8 mouse cellular contexts compared by ENCODE assay signal in the genomic region with DNA sequence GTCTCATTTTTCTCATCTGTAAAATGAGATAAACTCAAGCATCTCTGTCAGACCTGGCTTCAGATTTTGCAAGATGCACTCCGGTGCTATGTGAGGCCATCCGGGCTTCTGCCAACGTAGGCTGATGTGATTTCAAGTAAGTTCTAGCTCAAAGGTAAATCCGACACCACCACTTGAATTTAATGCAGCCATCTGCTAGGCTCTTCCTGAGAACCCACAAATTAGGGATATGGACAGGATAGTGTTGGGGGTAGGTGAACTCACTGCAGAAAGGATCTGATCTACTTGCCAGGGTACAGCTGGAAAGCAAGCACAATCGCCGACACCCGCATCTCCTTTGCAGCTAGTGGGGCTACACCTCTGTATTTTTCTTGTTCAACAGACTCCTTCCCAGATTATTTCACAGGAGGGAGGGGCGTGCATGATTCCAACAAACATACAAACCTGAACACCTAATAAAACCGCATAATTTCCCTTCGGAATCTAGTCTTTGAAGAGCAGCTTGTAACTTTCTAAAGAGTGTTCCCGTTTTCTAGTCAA. TPM values are rescaled to one million over a fixed set of nuclear protein-coding genes. Genes with fewer than 3 reads are reported as not detected.
DNase-seq lines count a peak whose midpoint lies in the region; ATAC-seq lines count a peak whose summit lies in the region.

No protein-coding gene starts in this region.

- H3K4me3 ChIP-seq in kidney, embryonic 16.5 days (ENCODE audit: low read length), result peak overlapping the region; percentile 88
- H3K4me3 ChIP-seq in hindbrain, embryonic 13.5 days, result peak overlapping the region; percentile 80
- H3K4me3 ChIP-seq in midbrain, embryonic 13.5 days (replicated peaks), result peak overlapping the region; percentile 89

- H3K27me3 ChIP-seq in kidney, embryonic 16.5 days (ENCODE audit: insufficient read depth, low read length), result no peaks in the 10 kb centered on the region
- H3K27me3 ChIP-seq in hindbrain, embryonic 13.5 days, result no peaks in the 10 kb centered on the region
- no peaks in the 10 kb centered on the region for H3K27me3 ChIP-seq in midbrain, embryonic 13.5 days

- peaks cover 24% of the 10 kb centered on the region for H3K36me3 ChIP-seq in kidney, embryonic 16.5 days (ENCODE audit: insufficient read depth, low read length)
- H3K36me3 ChIP-seq in hindbrain, embryonic 13.5 days, result peaks cover 23% of the 10 kb centered on the region
- peaks cover 24% of the 10 kb centered on the region for H3K36me3 ChIP-seq in midbrain, embryonic 13.5 days

- peaks cover 13% of the 10 kb centered on the region for H3K4me1 ChIP-seq in kidney, embryonic 16.5 days (ENCODE audit: insufficient read depth, low read length)
- peaks cover 21% of the 10 kb centered on the region for H3K4me1 ChIP-seq in hindbrain, embryonic 13.5 days (replicated peaks)
- peaks cover 30% of the 10 kb centered on the region for H3K4me1 ChIP-seq in midbrain, embryonic 13.5 days (replicated peaks)

- WGBS in kidney, embryonic 16.5 days, result 5% methylated on average over 11 of the region's 11 CpGs
- WGBS in hindbrain, embryonic 13.5 days, result 13% methylated on average over 11 of the region's 11 CpGs
- 7% methylated on average over 11 of the region's 11 CpGs for WGBS in midbrain, embryonic 13.5 days

- H3K9ac ChIP-seq in kidney, embryonic 16.5 days (replicated peaks; ENCODE audit: low read length), result peak overlapping the region; percentile 97
- H3K9ac ChIP-seq in hindbrain, embryonic 13.5 days, result peak overlapping the region; percentile 94
- H3K9ac ChIP-seq in midbrain, embryonic 13.5 days (replicated peaks), result peak overlapping the region; percentile 90

- peak overlapping the region; percentile 87; the same call in 1 of the 2 replicates for H3K27ac ChIP-seq in kidney, embryonic 16.5 days (ENCODE audit: low read length)
- H3K27ac ChIP-seq in hindbrain, embryonic 13.5 days, result peak overlapping the region; percentile 86
- H3K27ac ChIP-seq in midbrain, embryonic 13.5 days, result peak overlapping the region; percentile 79; the same call in 1 of the 2 replicates

- H3K4me2 ChIP-seq in kidney, embryonic 16.5 days (replicated peaks; ENCODE audit: low read depth, low read length), result peak overlapping the region; percentile 89
- peak overlapping the region; percentile 71 for H3K4me2 ChIP-seq in hindbrain, embryonic 13.5 days
- H3K4me2 ChIP-seq in midbrain, embryonic 13.5 days (replicated peaks), result peak overlapping the region; percentile 66

- no peak for DNase-seq in kidney, postnatal 25 days
- peak; percentile 19 for DNase-seq in c-Kit-positive CD71-positive TER-119-positive erythroid progenitor cells, embryonic 14.5 days (ENCODE audit: low spot score)
- DNase-seq in urinary bladder, postnatal 14 days (ENCODE audit: low spot score), result no peak
- DNase-seq in cerebellum, adult 9-10 months, result no peak

- ATAC-seq in kidney, embryonic 16.5 days (ENCODE audit: low FRiP score, low TSS enrichment), result peak; percentile 25
- ATAC-seq in hindbrain, embryonic 13.5 days (ENCODE audit: low FRiP score), result peak; percentile 47
- peak; percentile 63 for ATAC-seq in midbrain, embryonic 13.5 days
- ATAC-seq in granulocyte monocyte progenitor cell, adult 5-6 weeks (replicated peaks; ENCODE audit: poor library complexity, severe bottlenecking), result no peak

- H3K9me3 ChIP-seq in kidney, embryonic 16.5 days (ENCODE audit: low read length), result no peaks in the 10 kb centered on the region
- H3K9me3 ChIP-seq in hindbrain, embryonic 13.5 days, result no peaks in the 10 kb centered on the region
- H3K9me3 ChIP-seq in midbrain, embryonic 13.5 days, result no peaks in the 10 kb centered on the region

RNA-seq across cellular contexts. Expression of gene Ssrp1, which starts 0.5 kb away (rescaled TPM):
- polyA plus RNA-seq in kidney, embryonic 16.5 days (2015; fragmentation: Nextera tagmentation; extraction: Ambion mirVana), result 316 and 329 TPM in 2 replicates
- polyA plus RNA-seq in hindbrain, embryonic 13.5 days (2015; fragmentation: Nextera tagmentation; extraction: Ambion mirVana), result 190 and 199 TPM in 2 replicates
- polyA plus RNA-seq in midbrain, embryonic 13.5 days (2015; fragmentation: Nextera tagmentation; extraction: Ambion mirVana), result 221 and 223 TPM in 2 replicates
- total RNA-seq in granulocyte monocyte progenitor cell, adult 5-6 weeks (2014; fragmentation: Nextera tagmentation), result 229 and 255 TPM in 2 replicates
- 454 and 456 TPM in 2 replicates for total RNA-seq in granulocyte monocyte progenitor cell, adult 5-6 weeks (2017)

RNA-seq across cellular contexts. Expression of gene P2rx3, which starts 0.7 kb away (rescaled TPM):
- 0.56 and 1.3 TPM in 2 replicates for polyA plus RNA-seq in kidney, embryonic 16.5 days (2015; fragmentation: Nextera tagmentation; extraction: Ambion mirVana)
- 19.3 and 20.3 TPM in 2 replicates for polyA plus RNA-seq in hindbrain, embryonic 13.5 days (2015; fragmentation: Nextera tagmentation; extraction: Ambion mirVana)
- polyA plus RNA-seq in midbrain, embryonic 13.5 days (2015; fragmentation: Nextera tagmentation; extraction: Ambion mirVana), result 2.5 and 3.0 TPM in 2 replicates
- 0.68 and 0.92 TPM in 2 replicates for total RNA-seq in granulocyte monocyte progenitor cell, adult 5-6 weeks (2014; fragmentation: Nextera tagmentation)
- total RNA-seq in granulocyte monocyte progenitor cell, adult 5-6 weeks (2017), result 0.10 and 0.52 TPM in 2 replicates

RNA-seq across cellular contexts. Expression of gene Tnks1bp1, which starts 11.2 kb away (rescaled TPM):
- 34.2 and 40.6 TPM in 2 replicates for polyA plus RNA-seq in kidney, embryonic 16.5 days (2015; fragmentation: Nextera tagmentation; extraction: Ambion mirVana)
- polyA plus RNA-seq in hindbrain, embryonic 13.5 days (2015; fragmentation: Nextera tagmentation; extraction: Ambion mirVana), result 27.2 and 30.2 TPM in 2 replicates
- polyA plus RNA-seq in midbrain, embryonic 13.5 days (2015; fragmentation: Nextera tagmentation; extraction: Ambion mirVana), result 27.1 and 30.9 TPM in 2 replicates
- 0.47 and 1.4 TPM in 2 replicates for total RNA-seq in granulocyte monocyte progenitor cell, adult 5-6 weeks (2014; fragmentation: Nextera tagmentation)
- 2.2 and 4.9 TPM in 2 replicates for total RNA-seq in granulocyte monocyte progenitor cell, adult 5-6 weeks (2017)

RNA-seq across cellular contexts. Expression of gene Prg3, which starts 48.6 kb away (rescaled TPM):
- polyA plus RNA-seq in kidney, embryonic 16.5 days (2015; fragmentation: Nextera tagmentation; extraction: Ambion mirVana), result not detected in 2 replicates
- not detected in 2 replicates for polyA plus RNA-seq in hindbrain, embryonic 13.5 days (2015; fragmentation: Nextera tagmentation; extraction: Ambion mirVana)
- polyA plus RNA-seq in midbrain, embryonic 13.5 days (2015; fragmentation: Nextera tagmentation; extraction: Ambion mirVana), result not detected in 2 replicates
- total RNA-seq in granulocyte monocyte progenitor cell, adult 5-6 weeks (2014; fragmentation: Nextera tagmentation), result 7.6 and 17.0 TPM in 2 replicates
- 10.5 and 16.0 TPM in 2 replicates for total RNA-seq in granulocyte monocyte progenitor cell, adult 5-6 weeks (2017)

RNA-seq across cellular contexts. Expression of gene Prg2, which starts 56.3 kb away (rescaled TPM):
- 0.36 TPM in 1 of 2 replicates, not detected in the other for polyA plus RNA-seq in kidney, embryonic 16.5 days (2015; fragmentation: Nextera tagmentation; extraction: Ambion mirVana)
- 0.25 and 0.48 TPM in 2 replicates for polyA plus RNA-seq in hindbrain, embryonic 13.5 days (2015; fragmentation: Nextera tagmentation; extraction: Ambion mirVana)
- 0.19 and 0.49 TPM in 2 replicates for polyA plus RNA-seq in midbrain, embryonic 13.5 days (2015; fragmentation: Nextera tagmentation; extraction: Ambion mirVana)
- not detected in 2 replicates for total RNA-seq in granulocyte monocyte progenitor cell, adult 5-6 weeks (2014; fragmentation: Nextera tagmentation)
- 73.5 and 97.1 TPM in 2 replicates for total RNA-seq in granulocyte monocyte progenitor cell, adult 5-6 weeks (2017)
